Mouse (Mus musculus) lung, postnatal 10 days (tissue): ENCODE results near the gene Uxs1.
A peak's percentile ranks its signal among the peaks of the same experiment; 100 is the strongest.

Experiments
- DNase-seq: peaks from one replicate; pipeline ENCODE4 v3.0.0; 2021

Uxs1 gene

GRCm38 (mm10) chr1:43789765-43790164 is 37.8 kb downstream of the Uxs1 start:
- DNase-seq = no peak

- no peak for DNase-seq
These were observed 40.9 kb downstream of the Uxs1 start for GRCm38 (mm10) chr1:43786711-43787110.

GRCm38 (mm10) chr1:43785316-43785715 is 42.3 kb downstream of the Uxs1 start:
- no peak for DNase-seq

GRCm38 (mm10) chr1:43783186-43783585 is 44.4 kb downstream of the Uxs1 start:
- no peak for DNase-seq

DNA sequence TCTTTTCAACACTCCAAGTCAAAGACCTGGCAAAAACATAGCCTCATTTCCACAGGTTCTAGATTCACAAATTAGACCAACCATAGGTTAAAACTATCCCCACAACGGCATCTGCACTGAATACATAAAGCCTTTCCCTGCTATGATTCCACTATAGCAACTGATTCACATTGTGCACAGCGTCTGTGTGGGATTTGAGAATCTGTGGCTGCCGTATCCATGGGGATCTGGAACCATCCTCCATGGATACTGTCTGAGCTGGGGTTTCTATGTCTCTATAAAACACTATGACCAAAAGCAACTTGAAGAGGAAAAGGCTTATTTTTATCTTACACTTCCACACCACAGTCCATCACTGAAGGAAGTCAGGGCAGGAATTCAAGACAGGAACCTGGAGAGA is 44.9 kb downstream of the Uxs1 start:
- no peak for DNase-seq

DNA sequence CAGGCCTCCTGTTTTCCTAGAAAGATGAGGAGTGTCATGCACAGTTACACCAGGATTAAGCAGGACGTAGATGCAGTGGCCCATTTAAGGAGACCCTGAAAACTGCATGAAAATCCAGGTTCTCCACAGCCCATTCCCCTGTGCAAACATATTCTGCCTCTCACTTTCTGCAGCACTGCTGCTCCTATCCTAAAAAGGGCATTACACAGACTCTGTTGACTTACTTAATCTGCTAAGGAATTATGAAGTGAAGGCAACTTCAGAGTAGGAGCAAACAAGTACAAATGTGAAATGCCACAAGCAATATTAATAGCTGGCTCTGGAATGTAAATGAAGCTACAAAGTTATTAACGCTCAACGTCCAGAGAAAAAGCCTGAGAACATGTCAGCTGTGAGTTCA is 45.9 kb downstream of the Uxs1 start:
- DNase-seq = no peak

DNA sequence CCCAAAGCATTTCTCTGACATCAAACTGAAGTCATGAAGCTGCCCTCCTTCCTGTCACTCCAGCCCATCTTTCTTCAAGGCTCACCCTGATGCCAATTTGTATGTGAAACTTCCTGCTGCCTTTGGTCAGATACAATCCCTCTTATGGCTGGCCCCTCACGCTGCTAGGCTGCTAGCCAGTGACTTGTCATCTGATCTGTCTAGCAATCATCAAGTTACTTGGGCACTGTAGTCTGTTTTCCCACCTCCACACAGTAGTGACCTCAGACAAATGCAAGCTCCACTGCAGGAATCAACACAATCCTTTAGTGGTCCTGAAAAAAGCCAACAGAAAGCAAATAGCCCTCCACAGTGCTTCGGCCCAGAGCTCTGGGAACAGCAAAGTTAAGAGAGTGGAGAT is 46.4 kb downstream of the Uxs1 start:
- DNase-seq = peak; percentile 31

- DNase-seq = peak; percentile 68
These were observed 51.5 kb downstream of the Uxs1 start for GRCm38 (mm10) chr1:43776106-43776505.

- no peak for DNase-seq
These were observed 53.5 kb downstream of the Uxs1 start for GRCm38 (mm10) chr1:43774126-43774525.

GRCm38 (mm10) chr1:43772694-43773093 is 54.9 kb downstream of the Uxs1 start:
- DNase-seq = no peak

DNA sequence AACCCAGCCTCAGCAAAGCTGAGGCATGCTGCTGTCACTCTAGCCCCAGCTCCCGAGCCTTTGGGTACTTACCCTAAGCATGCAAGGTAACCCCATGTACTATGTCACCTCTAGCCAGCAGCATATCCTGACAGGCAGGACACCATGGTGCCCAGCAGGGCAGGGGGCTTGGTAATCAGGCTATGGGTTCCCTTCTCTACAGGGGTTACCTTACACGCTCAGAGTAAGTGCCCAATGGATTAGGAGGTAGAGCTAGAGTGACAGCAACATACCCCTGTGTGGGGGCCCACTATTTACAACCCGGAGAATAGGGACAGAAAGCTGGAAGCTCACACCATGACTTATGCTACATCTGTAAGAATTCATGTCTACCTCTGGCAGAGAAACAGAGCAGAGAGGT is 57.6 kb downstream of the Uxs1 start:
- no peak for DNase-seq

DNA sequence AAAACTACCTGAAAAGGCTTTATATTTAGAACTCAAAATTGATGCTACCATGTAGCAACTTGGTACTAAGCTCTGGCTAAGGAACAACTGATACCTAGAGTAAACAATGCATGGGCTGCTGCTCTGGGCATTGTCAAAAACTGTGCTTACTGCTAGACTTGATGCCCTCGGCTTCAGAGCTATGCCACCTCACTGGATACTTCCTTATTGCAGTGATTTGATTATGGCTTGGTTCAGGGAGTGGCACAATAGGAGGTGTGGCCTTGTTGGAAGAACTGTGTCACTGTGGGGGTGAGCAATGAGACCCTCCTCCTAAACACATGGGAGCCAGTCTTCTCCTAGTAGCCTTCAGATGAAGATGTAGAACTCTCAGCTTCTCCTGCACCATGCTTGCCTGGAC is 58.3 kb downstream of the Uxs1 start:
- no peak for DNase-seq

DNA sequence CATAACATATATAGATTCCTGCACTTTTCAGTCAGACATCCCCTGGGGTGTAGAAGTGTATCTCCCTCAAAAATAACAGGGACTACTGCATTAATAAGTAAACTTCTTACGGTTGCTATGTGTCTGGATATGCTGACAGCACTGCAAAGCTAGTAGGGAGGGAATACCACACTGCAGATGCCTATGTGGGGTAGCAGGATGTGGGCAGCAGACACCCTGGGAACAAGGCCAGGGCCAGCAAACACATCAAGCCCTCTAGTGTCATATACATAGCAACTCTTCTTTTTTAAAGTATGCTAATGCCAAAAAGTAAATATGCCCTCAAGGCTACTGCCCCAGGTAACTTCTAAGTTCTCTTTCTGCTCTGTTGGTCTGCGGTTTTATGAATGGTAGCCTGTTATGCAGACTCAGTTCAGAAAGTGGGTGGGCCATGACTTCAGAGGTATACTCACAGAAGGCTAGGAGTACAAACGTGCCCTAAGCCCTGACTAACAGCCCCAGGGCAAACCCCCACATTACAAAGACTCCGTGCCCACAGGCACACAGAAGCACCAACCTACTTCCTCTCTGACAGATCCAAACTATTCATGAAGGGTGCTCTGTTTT is 59.1 kb downstream of the Uxs1 start:
- no peak for DNase-seq

GRCm38 (mm10) chr1:43766328-43766727 is 61.3 kb downstream of the Uxs1 start:
- no peak for DNase-seq

GRCm38 (mm10) chr1:43764481-43764880 is 63.1 kb downstream of the Uxs1 start:
- DNase-seq = no peak

GRCm38 (mm10) chr1:43760085-43760484 is 67.5 kb downstream of the Uxs1 start:
- DNase-seq = no peak

DNA sequence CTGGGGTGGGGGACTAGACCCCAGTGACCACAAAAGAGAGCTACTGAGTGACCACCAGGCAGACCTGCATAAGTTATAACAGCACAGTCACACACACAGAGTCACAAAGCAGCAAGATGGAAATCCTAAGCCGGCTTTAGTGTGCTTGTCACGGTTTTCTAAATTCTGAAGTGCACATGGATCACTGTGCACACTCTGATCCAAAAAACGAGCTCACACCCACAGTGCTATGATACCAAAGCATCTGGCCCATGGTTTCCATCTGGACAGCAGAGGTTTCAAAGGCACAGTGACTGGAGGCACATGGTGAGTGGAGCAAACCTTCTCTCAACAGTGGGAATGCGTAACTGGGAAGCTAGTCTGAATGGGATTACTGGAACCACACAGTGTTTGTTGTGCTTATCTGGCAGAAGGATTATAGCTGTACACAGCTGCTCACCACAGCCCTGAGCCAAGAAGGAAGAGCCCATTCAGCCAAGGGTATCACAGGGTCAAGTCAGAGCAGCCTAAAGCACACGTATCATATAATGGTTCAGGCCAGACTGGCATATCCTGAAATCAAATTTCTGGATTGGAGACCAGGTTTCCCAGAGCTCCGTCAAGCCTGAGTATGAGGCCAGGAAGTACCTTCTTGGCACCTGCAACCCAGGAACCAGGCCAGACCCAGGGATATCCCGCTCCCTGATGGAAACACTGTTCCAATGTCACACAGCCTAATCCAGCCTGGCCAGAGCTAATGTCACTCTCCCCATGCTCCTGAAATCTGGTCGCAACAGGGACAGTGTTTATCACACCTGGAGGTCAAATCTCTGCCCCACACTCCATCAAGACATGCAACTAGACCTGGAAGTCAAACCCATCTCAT is 72.9 kb downstream of the Uxs1 start:
- DNase-seq = no peak

- no peak for DNase-seq
These were observed 89.1 kb downstream of the Uxs1 start for GRCm38 (mm10) chr1:43738519-43738894.

DNA sequence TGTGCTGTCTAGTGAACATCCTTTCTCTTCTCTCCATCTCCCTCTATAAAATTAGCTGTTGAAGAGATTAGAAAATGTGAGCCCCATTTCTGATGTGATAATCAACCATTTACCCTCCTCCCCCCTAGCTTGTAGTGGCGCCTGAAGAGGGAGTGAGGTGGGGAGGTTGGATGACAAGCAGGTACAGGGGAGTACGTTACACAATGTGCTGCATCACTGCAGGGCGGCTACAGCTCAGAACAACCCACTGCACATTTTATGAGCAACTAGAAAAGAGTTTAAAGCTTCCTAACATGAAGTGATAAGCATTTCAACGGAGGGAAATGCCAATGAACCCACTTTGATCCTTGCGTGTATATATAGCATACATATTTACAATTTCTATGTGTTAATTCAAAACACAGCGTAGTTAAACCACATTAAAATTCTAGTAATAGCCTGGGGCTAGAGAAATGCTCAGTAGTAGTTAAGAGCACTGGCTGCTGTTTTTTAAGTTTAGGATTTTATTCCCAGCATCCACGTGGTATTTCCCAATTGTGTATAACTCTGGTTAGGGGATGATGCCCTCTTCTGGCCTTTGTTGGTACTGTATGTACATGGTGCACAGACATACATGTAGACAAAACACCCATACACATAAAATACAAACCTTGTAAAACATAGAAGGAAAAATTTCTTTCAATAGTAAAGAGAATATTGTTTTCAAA is 89.6 kb downstream of the Uxs1 start:
- DNase-seq = peak; percentile 76

- DNase-seq = no peak
These were observed 94.9 kb downstream of the Uxs1 start for GRCm38 (mm10) chr1:43732657-43733056.

GRCm38 (mm10) chr1:43732100-43732499 is 95.5 kb downstream of the Uxs1 start:
- no peak for DNase-seq

- DNase-seq = peak; percentile 73
These were observed 97.1 kb downstream of the Uxs1 start, which contains the start of gene 1500015O10Rik for GRCm38 (mm10) chr1:43730491-43730924. Gene 1500015O10Rik, plus strand, starts transcription at chr1:43730602.

GRCm38 (mm10) chr1:43722459-43722858 is 105.1 kb downstream of the Uxs1 start:
- DNase-seq = no peak

- DNase-seq = no peak
These were observed 108.8 kb downstream of the Uxs1 start for GRCm38 (mm10) chr1:43718793-43719192.
